Mouse (Mus musculus): ENCODE measurements around the gene Grb10. TPM values are rescaled to one million over a fixed set of nuclear protein-coding genes. Genes with fewer than 3 reads are reported as not detected.

Gene Grb10
- polyA plus RNA-seq, 1 experiment = 5.3 TPM

- no peak overlapping the region for H3K4me3 ChIP-seq (ENCODE audit: extremely low read depth, insufficient read depth, insufficient read length)
- H3K4me1 ChIP-seq (ENCODE audit: control insufficient read depth, insufficient read depth, insufficient read length) = no peaks in the 10 kb centered on the region; the same call in 1 of the 2 replicates
- TF ChIP-seq CTCF (IDR thresholded peaks at IDR 0.05; ENCODE audit: extremely low read depth, insufficient read depth, insufficient read length, insufficient replicate concordance) (no peak), POLR2A (IDR thresholded peaks at IDR 0.05; ENCODE audit: low read depth, low read length) (no peak)
- DNase-seq (ENCODE audit: low read depth in 1 of 2, low spot score in 2 of 2) = no peak
- H3K27me3 ChIP-seq (ENCODE audit: control insufficient read depth, insufficient read depth, low read length) = no peaks in the 10 kb centered on the region
- 77% methylated on average over 3 of the region's 3 CpGs for WGBS
- no peak overlapping the region for H3K27ac ChIP-seq (ENCODE audit: insufficient read depth, low read length)
- no peaks in the 10 kb centered on the region for H3K36me3 ChIP-seq (ENCODE audit: control insufficient read depth, insufficient read depth, low read length)
Measured at GRCm38 (mm10) chr11:11963587-11963986, 74.9 kb downstream of the Grb10 start.

GRCm38 (mm10) chr11:11963065-11963464 lies 75.4 kb downstream of the Grb10 start:
- 92% methylated on average over 2 of the region's 2 CpGs for WGBS
- DNase-seq (ENCODE audit: low read depth in 1 of 2, low spot score in 2 of 2) = no peak
- Histone ChIP-seq H3K36me3 (ENCODE audit: control insufficient read depth, insufficient read depth, low read length) (no peaks in the 10 kb centered on the region), H3K4me1 (ENCODE audit: control insufficient read depth, insufficient read depth, insufficient read length) (no peaks in the 10 kb centered on the region; the same call in 1 of the 2 replicates), H3K27ac (ENCODE audit: insufficient read depth, low read length) (no peak overlapping the region), H3K27me3 (ENCODE audit: control insufficient read depth, insufficient read depth, low read length) (no peaks in the 10 kb centered on the region), H3K4me3 (ENCODE audit: extremely low read depth, insufficient read depth, insufficient read length) (no peak overlapping the region)
- no peak for TF ChIP-seq CTCF (IDR thresholded peaks at IDR 0.05; ENCODE audit: extremely low read depth, insufficient read depth, insufficient read length, insufficient replicate concordance)
- TF ChIP-seq POLR2A (IDR thresholded peaks at IDR 0.05; ENCODE audit: low read depth, low read length) = no peak

GRCm38 (mm10) chr11:11962629-11962954 lies 75.9 kb downstream of the Grb10 start:
- Histone ChIP-seq H3K4me3 (ENCODE audit: extremely low read depth, insufficient read depth, insufficient read length) (no peak overlapping the region), H3K36me3 (ENCODE audit: control insufficient read depth, insufficient read depth, low read length) (no peaks in the 10 kb centered on the region), H3K4me1 (ENCODE audit: control insufficient read depth, insufficient read depth, insufficient read length) (no peaks in the 10 kb centered on the region; the same call in 1 of the 2 replicates), H3K27me3 (ENCODE audit: control insufficient read depth, insufficient read depth, low read length) (no peaks in the 10 kb centered on the region), H3K27ac (ENCODE audit: insufficient read depth, low read length) (no peak overlapping the region)
- WGBS = 69% methylated on average over 5 of the region's 5 CpGs
- DNase-seq (ENCODE audit: low read depth in 1 of 2, low spot score in 2 of 2) = no peak
- TF ChIP-seq POLR2A (IDR thresholded peaks at IDR 0.05; ENCODE audit: low read depth, low read length) (no peak), CTCF (IDR thresholded peaks at IDR 0.05; ENCODE audit: extremely low read depth, insufficient read depth, insufficient read length, insufficient replicate concordance) (no peak)

- WGBS = 83% methylated on average over 5 of the region's 5 CpGs
- Histone ChIP-seq H3K4me1 (ENCODE audit: control insufficient read depth, insufficient read depth, insufficient read length) (no peaks in the 10 kb centered on the region; the same call in 1 of the 2 replicates), H3K27me3 (ENCODE audit: control insufficient read depth, insufficient read depth, low read length) (no peaks in the 10 kb centered on the region), H3K36me3 (ENCODE audit: control insufficient read depth, insufficient read depth, low read length) (no peaks in the 10 kb centered on the region), H3K4me3 (ENCODE audit: extremely low read depth, insufficient read depth, insufficient read length) (no peak overlapping the region), H3K27ac (ENCODE audit: insufficient read depth, low read length) (no peak overlapping the region)
- TF ChIP-seq POLR2A (IDR thresholded peaks at IDR 0.05; ENCODE audit: low read depth, low read length) (no peak), CTCF (IDR thresholded peaks at IDR 0.05; ENCODE audit: extremely low read depth, insufficient read depth, insufficient read length, insufficient replicate concordance) (no peak)
- DNase-seq (ENCODE audit: low read depth in 1 of 2, low spot score in 2 of 2) = no peak
Measured at GRCm38 (mm10) chr11:11961917-11962628, 76.4 kb downstream of the Grb10 start.

- Histone ChIP-seq H3K27me3 (ENCODE audit: control insufficient read depth, insufficient read depth, low read length) (no peaks in the 10 kb centered on the region), H3K4me1 (ENCODE audit: control insufficient read depth, insufficient read depth, insufficient read length) (no peaks in the 10 kb centered on the region; the same call in 1 of the 2 replicates), H3K27ac (ENCODE audit: insufficient read depth, low read length) (no peak overlapping the region), H3K4me3 (ENCODE audit: extremely low read depth, insufficient read depth, insufficient read length) (no peak overlapping the region), H3K36me3 (ENCODE audit: control insufficient read depth, insufficient read depth, low read length) (no peaks in the 10 kb centered on the region)
- WGBS = 28% methylated on average over 5 of the region's 5 CpGs
- no peak for TF ChIP-seq POLR2A (IDR thresholded peaks at IDR 0.05; ENCODE audit: low read depth, low read length)
- TF ChIP-seq CTCF (IDR thresholded peaks at IDR 0.05; ENCODE audit: extremely low read depth, insufficient read depth, insufficient read length, insufficient replicate concordance) = no peak
- DNase-seq (ENCODE audit: low read depth in 1 of 2, low spot score in 2 of 2) = no peak
Measured at GRCm38 (mm10) chr11:11960858-11961257, 77.6 kb downstream of the Grb10 start.

GRCm38 (mm10) chr11:11960227-11960626 lies 78.3 kb downstream of the Grb10 start:
- no peaks in the 10 kb centered on the region for H3K27me3 ChIP-seq (ENCODE audit: control insufficient read depth, insufficient read depth, low read length)
- DNase-seq (ENCODE audit: low read depth in 1 of 2, low spot score in 2 of 2) = no peak
- 65% methylated on average over 2 of the region's 2 CpGs for WGBS
- H3K27ac ChIP-seq (ENCODE audit: insufficient read depth, low read length) = no peak overlapping the region
- no peak overlapping the region for H3K4me3 ChIP-seq (ENCODE audit: extremely low read depth, insufficient read depth, insufficient read length)
- no peaks in the 10 kb centered on the region; the same call in 1 of the 2 replicates for H3K4me1 ChIP-seq (ENCODE audit: control insufficient read depth, insufficient read depth, insufficient read length)
- no peaks in the 10 kb centered on the region for H3K36me3 ChIP-seq (ENCODE audit: control insufficient read depth, insufficient read depth, low read length)
- TF ChIP-seq CTCF (IDR thresholded peaks at IDR 0.05; ENCODE audit: extremely low read depth, insufficient read depth, insufficient read length, insufficient replicate concordance) (no peak), POLR2A (IDR thresholded peaks at IDR 0.05; ENCODE audit: low read depth, low read length) (no peak)

- 82% methylated on average over 2 of the region's 2 CpGs for WGBS
- Histone ChIP-seq H3K27ac (ENCODE audit: insufficient read depth, low read length) (no peak overlapping the region), H3K27me3 (ENCODE audit: control insufficient read depth, insufficient read depth, low read length) (no peaks in the 10 kb centered on the region), H3K4me3 (ENCODE audit: extremely low read depth, insufficient read depth, insufficient read length) (no peak overlapping the region), H3K36me3 (ENCODE audit: control insufficient read depth, insufficient read depth, low read length) (no peaks in the 10 kb centered on the region), H3K4me1 (ENCODE audit: control insufficient read depth, insufficient read depth, insufficient read length) (no peaks in the 10 kb centered on the region; the same call in 1 of the 2 replicates)
- TF ChIP-seq POLR2A (IDR thresholded peaks at IDR 0.05; ENCODE audit: low read depth, low read length) = no peak
- TF ChIP-seq CTCF (IDR thresholded peaks at IDR 0.05; ENCODE audit: extremely low read depth, insufficient read depth, insufficient read length, insufficient replicate concordance) = no peak
- no peak for DNase-seq (ENCODE audit: low read depth in 1 of 2, low spot score in 2 of 2)
Measured at GRCm38 (mm10) chr11:11958479-11958878, 80.0 kb downstream of the Grb10 start.
